Mouse (Mus musculus): Measurements from ENCODE around the gene Ptprm.

The Ptprm gene

GRCm38 (mm10) chr17:67354451-67355011 lies at the start of gene Ptprm:
Gene Ptprm (minus strand): TSS chr17:67354457.
- in situ Hi-C loops (cut with MboI, MseI), result no loop called here

- in situ Hi-C loops (cut with MboI, MseI), result no loop called here
Measured at GRCm38 (mm10) chr17:67396205-67396604, 41.9 kb upstream of the Ptprm start.

GRCm38 (mm10) chr17:67390851-67391250 lies 36.6 kb upstream of the Ptprm start:
- in situ Hi-C loops (cut with MboI, MseI), result no loop called here

GRCm38 (mm10) chr17:67388171-67388570 lies 33.9 kb upstream of the Ptprm start:
- in situ Hi-C loops (cut with MboI, MseI), result no loop called here

GRCm38 (mm10) chr17:67385286-67385685 lies 31.0 kb upstream of the Ptprm start:
- in situ Hi-C loops (cut with MboI, MseI), result no loop called here

- in situ Hi-C loops (cut with MboI, MseI), result no loop called here
Measured at GRCm38 (mm10) chr17:67383635-67384034, 29.4 kb upstream of the Ptprm start.

GRCm38 (mm10) chr17:67381618-67382017 lies 27.4 kb upstream of the Ptprm start:
- in situ Hi-C loops (cut with MboI, MseI), result no loop called here

GRCm38 (mm10) chr17:67367866-67368265 lies 13.6 kb upstream of the Ptprm start:
- in situ Hi-C loops (cut with MboI, MseI), result no loop called here

- in situ Hi-C loops (cut with MboI, MseI), result no loop called here
Measured at GRCm38 (mm10) chr17:67364491-67364890, 10.2 kb upstream of the Ptprm start.

- in situ Hi-C loops (cut with MboI, MseI), result no loop called here
Measured at GRCm38 (mm10) chr17:67363377-67364070, 9.3 kb upstream of the Ptprm start.

GRCm38 (mm10) chr17:67362131-67362530 lies 7.9 kb upstream of the Ptprm start:
- in situ Hi-C loops (cut with MboI, MseI), result no loop called here

GRCm38 (mm10) chr17:67360606-67361005 lies 6.3 kb upstream of the Ptprm start:
- in situ Hi-C loops (cut with MboI, MseI), result no loop called here

- in situ Hi-C loops (cut with MboI, MseI), result no loop called here
Measured at GRCm38 (mm10) chr17:67359578-67359977, 5.3 kb upstream of the Ptprm start.

- in situ Hi-C loops (cut with MboI, MseI), result no loop called here
Measured at GRCm38 (mm10) chr17:67358541-67358940, 4.3 kb upstream of the Ptprm start.

- in situ Hi-C loops (cut with MboI, MseI), result no loop called here
Measured at GRCm38 (mm10) chr17:67357191-67357590, 2.9 kb upstream of the Ptprm start.

GRCm38 (mm10) chr17:67355251-67355650 lies 994 bp upstream of the Ptprm start:
- in situ Hi-C loops (cut with MboI, MseI), result no loop called here

- in situ Hi-C loops (cut with MboI, MseI), result no loop called here
Measured at GRCm38 (mm10) chr17:67353796-67354450, 334 bp downstream of the Ptprm start.

GRCm38 (mm10) chr17:67352956-67353795 lies 1.1 kb downstream of the Ptprm start:
- in situ Hi-C loops (cut with MboI, MseI), result no loop called here

- in situ Hi-C loops (cut with MboI, MseI), result no loop called here
Measured at GRCm38 (mm10) chr17:67351423-67351822, 2.8 kb downstream of the Ptprm start.

GRCm38 (mm10) chr17:67350536-67350935 lies 3.7 kb downstream of the Ptprm start:
- in situ Hi-C loops (cut with MboI, MseI), result no loop called here

- in situ Hi-C loops (cut with MboI, MseI), result no loop called here
Measured at GRCm38 (mm10) chr17:67349594-67349993, 4.7 kb downstream of the Ptprm start.

- in situ Hi-C loops (cut with MboI, MseI), result no loop called here
Measured at GRCm38 (mm10) chr17:67346921-67347320, 7.3 kb downstream of the Ptprm start.

All from T-helper 2 cell (primary cell).